Mouse (Mus musculus): Measurements from ENCODE around the gene Ppm1h. TPM values are rescaled to one million over a fixed set of nuclear protein-coding genes. Genes with fewer than 3 reads are reported as not detected.

The Ppm1h gene
- polyA plus RNA-seq, 1 experiment, result 34.2 TPM

- TF ChIP-seq CTCF (IDR thresholded peaks at IDR 0.05; ENCODE audit: extremely low read depth, insufficient read depth, low read length) (no peak), POLR2A (IDR thresholded peaks at IDR 0.05; ENCODE audit: extremely low read depth, insufficient read depth, low read length) (no peak)
- H3K27ac ChIP-seq (ENCODE audit: insufficient read depth, low read length), result no peak overlapping the region
- H3K4me3 ChIP-seq (ENCODE audit: insufficient read depth, low read length), result no peak overlapping the region
- H3K4me1 ChIP-seq (ENCODE audit: control insufficient read depth, insufficient read depth, low read length), result peaks cover 3% of the 10 kb centered on the region; the same call in 1 of the 2 replicates
These were observed 149.3 kb downstream of the Ppm1h start for GRCm38 (mm10) chr10:122827719-122828414.

- TF ChIP-seq CTCF (IDR thresholded peaks at IDR 0.05; ENCODE audit: extremely low read depth, insufficient read depth, low read length), result no peak
- TF ChIP-seq POLR2A (IDR thresholded peaks at IDR 0.05; ENCODE audit: extremely low read depth, insufficient read depth, low read length), result no peak
- no peak overlapping the region for H3K27ac ChIP-seq (ENCODE audit: insufficient read depth, low read length)
- peaks cover 3% of the 10 kb centered on the region; the same call in 1 of the 2 replicates for H3K4me1 ChIP-seq (ENCODE audit: control insufficient read depth, insufficient read depth, low read length)
- no peak overlapping the region for H3K4me3 ChIP-seq (ENCODE audit: insufficient read depth, low read length)
These were observed 151.2 kb downstream of the Ppm1h start for GRCm38 (mm10) chr10:122829801-122830217.

DNA sequence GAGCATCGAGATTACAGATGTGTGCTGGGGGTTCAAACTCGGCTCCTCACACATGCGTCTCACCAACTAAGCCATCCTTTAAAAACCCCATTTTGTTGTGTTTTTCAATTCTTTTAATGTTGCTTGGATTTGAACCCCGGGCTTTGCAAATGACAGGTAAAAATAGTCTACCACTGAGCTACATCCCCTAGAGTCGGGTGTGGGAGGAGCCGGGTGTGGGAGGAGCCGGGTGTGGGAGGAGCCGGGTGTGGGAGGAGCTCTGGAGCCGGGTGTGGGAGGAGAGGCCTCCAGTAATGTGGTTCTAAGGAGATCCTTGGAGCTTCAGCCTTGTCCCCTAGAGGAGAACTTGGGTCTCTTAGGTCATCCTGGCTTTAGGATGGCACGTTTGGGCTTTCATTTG, 152.1 kb downstream of the Ppm1h start:
- peaks cover 3% of the 10 kb centered on the region; the same call in 1 of the 2 replicates for H3K4me1 ChIP-seq (ENCODE audit: control insufficient read depth, insufficient read depth, low read length)
- TF ChIP-seq CTCF (IDR thresholded peaks at IDR 0.05; ENCODE audit: extremely low read depth, insufficient read depth, low read length) (no peak), POLR2A (IDR thresholded peaks at IDR 0.05; ENCODE audit: extremely low read depth, insufficient read depth, low read length) (no peak)
- H3K27ac ChIP-seq (ENCODE audit: insufficient read depth, low read length), result no peak overlapping the region
- no peak overlapping the region for H3K4me3 ChIP-seq (ENCODE audit: insufficient read depth, low read length)

GRCm38 (mm10) chr10:122842014-122842413, 163.5 kb downstream of the Ppm1h start:
- no peak for TF ChIP-seq CTCF (IDR thresholded peaks at IDR 0.05; ENCODE audit: extremely low read depth, insufficient read depth, low read length)
- no peak for TF ChIP-seq POLR2A (IDR thresholded peaks at IDR 0.05; ENCODE audit: extremely low read depth, insufficient read depth, low read length)
- H3K27ac ChIP-seq (ENCODE audit: insufficient read depth, low read length), result no peak overlapping the region
- H3K4me1 ChIP-seq (ENCODE audit: control insufficient read depth, insufficient read depth, low read length), result peaks cover 6% of the 10 kb centered on the region; the same call in 1 of the 2 replicates
- H3K4me3 ChIP-seq (ENCODE audit: insufficient read depth, low read length), result no peak overlapping the region

DNA sequence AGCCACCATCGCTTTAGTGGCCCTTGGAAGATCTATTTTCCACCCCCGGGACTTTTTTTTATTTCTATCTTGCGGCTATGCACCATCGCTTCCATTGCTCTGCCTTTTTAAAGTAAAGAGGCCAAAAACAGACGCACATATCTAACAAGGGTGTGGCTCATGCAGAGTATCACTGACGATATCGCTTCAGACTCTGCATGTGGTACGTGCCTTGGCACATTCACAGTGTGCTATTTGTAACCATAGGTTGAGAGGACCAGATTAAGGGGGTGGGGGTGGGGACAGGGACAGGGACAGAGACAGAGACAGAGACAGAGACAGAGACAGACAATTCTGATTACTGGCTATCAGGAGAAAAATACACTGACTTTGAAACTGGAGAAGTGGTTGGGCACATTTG, 164.4 kb downstream of the Ppm1h start:
- Histone ChIP-seq H3K27ac (ENCODE audit: insufficient read depth, low read length) (no peak overlapping the region), H3K4me1 (ENCODE audit: control insufficient read depth, insufficient read depth, low read length) (peaks cover 6% of the 10 kb centered on the region; the same call in 1 of the 2 replicates), H3K4me3 (ENCODE audit: insufficient read depth, low read length) (no peak overlapping the region)
- TF ChIP-seq POLR2A (IDR thresholded peaks at IDR 0.05; ENCODE audit: extremely low read depth, insufficient read depth, low read length) (no peak), CTCF (IDR thresholded peaks at IDR 0.05; ENCODE audit: extremely low read depth, insufficient read depth, low read length) (no peak)

GRCm38 (mm10) chr10:122845471-122845870, 166.9 kb downstream of the Ppm1h start:
- Histone ChIP-seq H3K27ac (ENCODE audit: insufficient read depth, low read length) (peak overlapping the region; percentile 77; the same call in 1 of the 2 replicates), H3K4me3 (ENCODE audit: insufficient read depth, low read length) (no peak overlapping the region), H3K4me1 (ENCODE audit: control insufficient read depth, insufficient read depth, low read length) (peaks cover 8% of the 10 kb centered on the region; the same call in 1 of the 2 replicates)
- TF ChIP-seq POLR2A (IDR thresholded peaks at IDR 0.05; ENCODE audit: extremely low read depth, insufficient read depth, low read length) (no peak), CTCF (IDR thresholded peaks at IDR 0.05; ENCODE audit: extremely low read depth, insufficient read depth, low read length) (no peak)

- no peak for TF ChIP-seq CTCF (IDR thresholded peaks at IDR 0.05; ENCODE audit: extremely low read depth, insufficient read depth, low read length)
- no peak for TF ChIP-seq POLR2A (IDR thresholded peaks at IDR 0.05; ENCODE audit: extremely low read depth, insufficient read depth, low read length)
- H3K4me1 ChIP-seq (ENCODE audit: control insufficient read depth, insufficient read depth, low read length), result peaks cover 11% of the 10 kb centered on the region
- no peak overlapping the region for H3K27ac ChIP-seq (ENCODE audit: insufficient read depth, low read length)
- no peak overlapping the region for H3K4me3 ChIP-seq (ENCODE audit: insufficient read depth, low read length)
These were observed 167.9 kb downstream of the Ppm1h start for GRCm38 (mm10) chr10:122846476-122846875.

DNA sequence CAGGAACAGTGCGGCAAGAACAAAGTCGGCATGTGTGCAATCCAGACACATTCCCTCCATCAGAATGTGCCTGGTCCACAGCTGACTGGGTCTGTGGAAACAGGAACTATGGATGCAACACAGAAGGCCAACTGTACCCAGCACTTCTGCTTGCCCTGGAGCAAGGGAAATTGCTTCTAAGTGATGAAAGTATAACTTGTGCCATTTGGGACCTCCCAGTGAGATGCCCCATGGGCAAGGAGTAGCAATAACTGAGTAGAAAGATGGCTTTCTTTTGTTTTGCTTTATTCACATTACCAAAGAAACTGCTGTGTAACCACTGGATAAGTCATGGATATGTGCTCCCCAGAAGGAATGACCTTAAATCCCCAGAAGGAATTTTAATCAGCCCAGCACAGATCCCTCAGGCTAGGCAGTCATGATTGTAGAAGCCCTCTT, 169.5 kb downstream of the Ppm1h start:
- H3K4me1 ChIP-seq (ENCODE audit: control insufficient read depth, insufficient read depth, low read length), result peaks cover 12% of the 10 kb centered on the region
- TF ChIP-seq CTCF (IDR thresholded peaks at IDR 0.05; ENCODE audit: extremely low read depth, insufficient read depth, low read length), result no peak
- no peak for TF ChIP-seq POLR2A (IDR thresholded peaks at IDR 0.05; ENCODE audit: extremely low read depth, insufficient read depth, low read length)

DNA sequence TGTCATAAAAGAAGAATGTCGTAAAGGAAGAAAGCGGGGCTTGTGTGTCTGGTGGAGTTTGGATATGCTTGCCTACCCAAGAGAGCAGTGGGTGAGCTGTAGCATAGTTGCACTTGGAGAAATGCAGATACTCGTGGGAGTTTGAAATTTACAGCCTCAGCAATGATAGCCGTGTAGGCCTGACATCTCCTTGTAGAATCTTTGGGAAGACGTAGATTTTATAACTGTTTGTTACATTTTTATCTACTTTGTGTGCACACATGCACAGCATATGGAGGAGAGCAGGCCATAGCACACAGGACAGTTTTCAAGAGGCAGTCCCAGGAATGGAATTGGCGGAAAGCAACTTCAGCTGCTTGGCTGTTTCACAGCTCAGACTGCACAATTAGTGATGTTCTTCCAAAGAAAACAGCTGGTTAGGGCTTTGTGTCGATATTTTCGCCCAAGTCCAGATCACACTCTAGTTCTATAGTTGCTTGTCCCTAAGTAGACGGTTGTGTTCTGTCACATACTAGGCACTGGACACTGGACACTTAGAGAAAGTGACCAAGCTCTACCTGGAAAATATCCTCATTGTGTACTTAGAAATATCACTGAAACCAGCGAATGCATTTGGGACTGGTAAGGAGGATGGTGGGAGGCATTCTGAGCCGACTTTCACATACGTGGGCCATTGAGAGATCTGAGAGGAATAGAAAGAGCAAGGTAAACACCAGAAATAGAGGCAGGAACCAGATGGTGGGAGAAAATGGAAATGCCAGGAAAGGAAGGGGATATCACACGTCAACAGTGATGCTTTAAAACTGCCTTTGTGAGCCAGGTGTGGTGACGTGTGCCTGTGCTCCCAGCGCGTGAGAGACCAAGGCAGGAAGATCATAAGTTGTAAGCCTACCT, 173.0 kb downstream of the Ppm1h start:
- Histone ChIP-seq H3K4me1 (ENCODE audit: control insufficient read depth, insufficient read depth, low read length) (peaks cover 9% of the 10 kb centered on the region), H3K4me3 (ENCODE audit: insufficient read depth, low read length) (no peak overlapping the region), H3K27ac (ENCODE audit: insufficient read depth, low read length) (no peak overlapping the region)
- no peak for TF ChIP-seq POLR2A (IDR thresholded peaks at IDR 0.05; ENCODE audit: extremely low read depth, insufficient read depth, low read length)
- TF ChIP-seq CTCF (IDR thresholded peaks at IDR 0.05; ENCODE audit: extremely low read depth, insufficient read depth, low read length), result no peak

More for the DNA sequence above, 169.5 kb downstream of the Ppm1h start:
- H3K4me3 ChIP-seq (ENCODE audit: insufficient read depth, low read length), result no peak overlapping the region
- no peak overlapping the region for H3K27ac ChIP-seq (ENCODE audit: insufficient read depth, low read length)

All from cortical plate, adult 2 months (tissue).